ENCODE assay signal across 8 mouse cellular contexts in genomic region chr11:101424925-101425813, GRCm38 (mm10). TPM values are rescaled to one million over a fixed set of nuclear protein-coding genes. Genes with fewer than 3 reads are reported as not detected.
DNase-seq lines count a peak whose midpoint lies in the region; ATAC-seq lines count a peak whose summit lies in the region.

TSS of gene Rundc1 (plus strand) at chr11:101425085.
TSS of gene Ptges3l (minus strand) at chr11:101425333.

- H3K9me3 ChIP-seq in heart, embryonic 10.5 days, result no peaks in the 10 kb centered on the region
- H3K9me3 ChIP-seq in kidney, embryonic 15.5 days (replicated peaks), result no peaks in the 10 kb centered on the region

- peak within 1 kb of the TSS; percentile 89 for H3K4me2 ChIP-seq in kidney, embryonic 15.5 days

- peak within 1 kb of the TSS; percentile 93 for H3K27ac ChIP-seq in heart, embryonic 10.5 days
- H3K27ac ChIP-seq in kidney, embryonic 15.5 days, result peak within 1 kb of the TSS; percentile 93

- H3K4me1 ChIP-seq in heart, embryonic 10.5 days, result peaks cover 23% of the 10 kb centered on the region
- H3K4me1 ChIP-seq in kidney, embryonic 15.5 days, result peaks cover 27% of the 10 kb centered on the region

- no peaks in the 10 kb centered on the region for H3K27me3 ChIP-seq in heart, embryonic 10.5 days (ENCODE audit: insufficient read depth, poor library complexity, severe bottlenecking)
- no peaks in the 10 kb centered on the region for H3K27me3 ChIP-seq in kidney, embryonic 15.5 days

- peak within 1 kb of the TSS; percentile 96 for H3K4me3 ChIP-seq in heart, embryonic 10.5 days
- H3K4me3 ChIP-seq in kidney, embryonic 15.5 days (replicated peaks), result peak within 1 kb of the TSS; percentile 98

- peak within 1 kb of the TSS; percentile 80 for H3K9ac ChIP-seq in kidney, embryonic 15.5 days

- WGBS in heart, embryonic 10.5 days, result under 1% methylated on average over 81 of the region's 81 CpGs
- under 1% methylated on average over 81 of the region's 81 CpGs for WGBS in kidney, embryonic 15.5 days

- DNase-seq in B cell, adult 2 months, result peak; percentile 99
- peak; percentile 98 for DNase-seq in brain, adult 2 months (ENCODE audit: low read depth, low spot score)
- DNase-seq in heart, embryonic 10.5 days (ENCODE audit: low spot score), result peak; percentile 98
- DNase-seq in liver, result peak; percentile 97
- DNase-seq in spleen, postnatal 4 days (ENCODE audit: low spot score in 2 of 2), result peak; percentile 97 to 99

- peak; percentile 96 for ATAC-seq in erythroblast, adult 5-6 weeks (replicated peaks; ENCODE audit: low FRiP score, poor library complexity, severe bottlenecking)
- ATAC-seq in kidney, embryonic 15.5 days (replicated peaks; ENCODE audit: low FRiP score), result peak; percentile 95
- peak; percentile 99 for ATAC-seq in monocyte, adult 5-6 weeks (replicated peaks; ENCODE audit: insufficient number of reproducible peaks, low FRiP score, low TSS enrichment, poor library complexity, severe bottlenecking)

- H3K36me3 ChIP-seq in heart, embryonic 10.5 days, result peaks cover 31% of the 10 kb centered on the region
- peaks cover 12% of the 10 kb centered on the region for H3K36me3 ChIP-seq in kidney, embryonic 15.5 days

RNA-seq across cellular contexts. Expression of gene Rundc1, which starts in this region (rescaled TPM):
- 2.1 and 3.3 TPM in 2 replicates for total RNA-seq in erythroblast, adult 5-6 weeks (2015; ENCODE audit: low replicate concordance)
- total RNA-seq in erythroblast, adult 5-6 weeks (2017; ENCODE audit: low replicate concordance), result 0.56 and 2.7 TPM in 2 replicates
- polyA plus RNA-seq in heart, embryonic 10.5 days (2016; fragmentation: Nextera tagmentation; extraction: Ambion mirVana), result 16.1 and 18.3 TPM in 2 replicates
- 20.4 and 21.7 TPM in 2 replicates for polyA plus RNA-seq in kidney, embryonic 15.5 days (2015; fragmentation: Nextera tagmentation; extraction: Ambion mirVana)
- 5.2 to 9.8 TPM (median 8.1 TPM) in 3 replicates for total RNA-seq in monocyte, adult 5-6 weeks (2017)

RNA-seq across cellular contexts. Expression of gene Ptges3l, which starts in this region (rescaled TPM):
- 2.9 TPM in 1 of 2 replicates, not detected in the other for total RNA-seq in erythroblast, adult 5-6 weeks (2015; ENCODE audit: low replicate concordance)
- total RNA-seq in erythroblast, adult 5-6 weeks (2017; ENCODE audit: low replicate concordance), result not detected in 2 replicates
- 57.6 and 95.1 TPM in 2 replicates for polyA plus RNA-seq in heart, embryonic 10.5 days (2016; fragmentation: Nextera tagmentation; extraction: Ambion mirVana)
- 12.3 and 12.6 TPM in 2 replicates for polyA plus RNA-seq in kidney, embryonic 15.5 days (2015; fragmentation: Nextera tagmentation; extraction: Ambion mirVana)
- total RNA-seq in monocyte, adult 5-6 weeks (2017), result 2.7 TPM in 1 of 3 replicates, not detected in the others

Comparison
In these comparisons a context has a peak if more than half of its experiments do, and no peak if none do; other contexts are left out.
1. Peak in every context shown above with its lines: DNase-seq, ATAC-seq, H3K4me3 ChIP-seq and H3K27ac ChIP-seq.